Mouse (Mus musculus) spleen, adult 2 months (tissue): ENCODE measurements around the gene Rufy2.

ENCODE experiments used
- CTCF ChIP-seq: fragments of 200-500 bp; IDR thresholded peaks from 2 replicates; pipeline ENCODE4 v1.5.1; 2011; ENCODE audit warnings: mild to moderate bottlenecking, inconsistent platforms; ENCODE audit not compliant: insufficient read depth, insufficient read length, insufficient replicate concordance; ENCODE audit errors: extremely low read depth
- POLR2A ChIP-seq: fragments of 200-500 bp; IDR thresholded peaks from 2 replicates; pipeline ENCODE4 v1.6.1; 2011; ENCODE audit warnings: low read depth, low read length, inconsistent platforms

GRCm38 (mm10) chr10:62965796-62966195 lies 14.2 kb upstream of the Rufy2 start:
- TF ChIP-seq CTCF (no peak), POLR2A (no peak)
